Mouse (Mus musculus): ENCODE results near the gene Jak3.
"Not testable (repeated sequence)": the region's sequence is repeated elsewhere in the genome, so short reads cannot be mapped to it uniquely, and the experiment has no call there.

The Jak3 gene

GRCm38 (mm10) chr8:71719928-71720457 is 43.9 kb downstream of the Jak3 start:
- peak; percentile 69 for DNase-seq (ENCODE audit: low read depth, low spot score)

GRCm38 (mm10) chr8:71723047-71723551 is 47.0 kb downstream of the Jak3 start:
- no peak for DNase-seq (ENCODE audit: low read depth, low spot score)

- no peak for DNase-seq (ENCODE audit: low read depth, low spot score)
These were observed 48.3 kb downstream of the Jak3 start for GRCm38 (mm10) chr8:71724389-71724788.

GRCm38 (mm10) chr8:71725122-71725924 is 49.2 kb downstream of the Jak3 start, which contains the start of gene Fcho1:
Gene Fcho1, minus strand, starts transcription at chr8:71725716.
- DNase-seq (ENCODE audit: low read depth, low spot score): peak; percentile 71

GRCm38 (mm10) chr8:71728240-71728785 is 52.2 kb downstream of the Jak3 start:
- DNase-seq (ENCODE audit: low read depth, low spot score): no peak

GRCm38 (mm10) chr8:71728826-71729620 is 52.9 kb downstream of the Jak3 start:
- no peak for DNase-seq (ENCODE audit: low read depth, low spot score)

- no peak for DNase-seq (ENCODE audit: low read depth, low spot score)
These were observed 55.6 kb downstream of the Jak3 start for GRCm38 (mm10) chr8:71731652-71732230.

GRCm38 (mm10) chr8:71738316-71738715 is 62.2 kb downstream of the Jak3 start:
- DNase-seq (ENCODE audit: low read depth, low spot score): not testable (repeated sequence)

All from embryo, embryonic 11.5 days (tissue).